Mouse (Mus musculus) layer of hippocampus, postnatal 14 days (tissue): ENCODE results near the gene Kdm2a. TPM values are rescaled to one million over a fixed set of nuclear protein-coding genes. Genes with fewer than 3 reads are reported as not detected.

Source experiments
- total RNA-seq, 2 experiments: library from RNA; stranded (reverse); gene quantifications; 2 replicates each; pipeline ENCODE4 v1.2.3; 2021

Gene Kdm2a
- total RNA-seq, 2 experiments from 2014 or later = 69.3 to 73.2 TPM

Other genes with a start within 250 kb of the Kdm2a start
- 100 to 1,000 TPM in 1 of 2 experiments, 10 to 100 TPM in 1; 91.1 to 102 TPM for gene Coro1b, start 249.7 kb downstream of the Kdm2a start, total RNA-seq
- 1 to 10 TPM in 1 of 2 experiments, under 1 TPM in 1; 0.99 to 2.5 TPM for gene Ptprcap, start 244.7 kb downstream of the Kdm2a start, total RNA-seq
- gene Rps6kb2, start 234.9 kb downstream of the Kdm2a start, total RNA-seq = 10 to 100 TPM; 32.6 to 40.9 TPM
- gene Carns1, start 222.8 kb downstream of the Kdm2a start, total RNA-seq = 1 to 10 TPM; 4.0 to 4.9 TPM
- gene Tbc1d10c, start 207.0 kb downstream of the Kdm2a start, total RNA-seq = 1 to 10 TPM in 1 of 2 experiments, under 1 TPM in 1; 0.74 to 1.8 TPM
- 100 to 1,000 TPM; 281 TPM for gene Ppp1ca, start 206.2 kb downstream of the Kdm2a start, total RNA-seq
- gene Rad9a, start 196.6 kb downstream of the Kdm2a start, total RNA-seq = 1 to 10 TPM; 6.6 to 6.7 TPM
- under 1 TPM; 0.88 to 0.90 TPM for gene Clcf1, start 184.0 kb downstream of the Kdm2a start, total RNA-seq
- not detected for gene AC109138.7, start 183.9 kb downstream of the Kdm2a start, total RNA-seq
- 10 to 100 TPM; 11.9 to 13.5 TPM for gene Pold4, start 166.4 kb downstream of the Kdm2a start, total RNA-seq
- gene Ssh3, start 129.1 kb downstream of the Kdm2a start, total RNA-seq = 10 to 100 TPM; 51.6 to 55.7 TPM
- gene Ankrd13d, start 115.1 kb downstream of the Kdm2a start, total RNA-seq = 10 to 100 TPM; 70.3 to 81.8 TPM
- 100 to 1,000 TPM; 146 to 150 TPM for gene Grk2, start 92.1 kb downstream of the Kdm2a start, total RNA-seq
- gene Rhod, start 41.1 kb upstream of the Kdm2a start, total RNA-seq = 1 to 10 TPM; 2.0 to 2.2 TPM
- 10 to 100 TPM; 34.7 to 37.7 TPM for gene Syt12, start 79.2 kb upstream of the Kdm2a start, total RNA-seq
- not detected for gene 2010003K11Rik, start 100.3 kb upstream of the Kdm2a start, total RNA-seq
- gene Pcx, start 112.2 kb upstream of the Kdm2a start, total RNA-seq = 10 to 100 TPM; 56.6 to 63.9 TPM
- gene Lrfn4, start 217.4 kb upstream of the Kdm2a start, total RNA-seq = 10 to 100 TPM; 50.9 to 53.1 TPM
- 10 to 100 TPM; 16.7 to 18.2 TPM for gene Rce1, start 227.4 kb upstream of the Kdm2a start, total RNA-seq